Mouse (Mus musculus) stomach, embryonic 16.5 days (tissue): Measurements from ENCODE around the gene Mrgprx2. TPM values are rescaled to one million over a fixed set of nuclear protein-coding genes. Genes with fewer than 3 reads are reported as not detected.
"Not testable (repeated sequence)": the region's sequence is repeated elsewhere in the genome, so short reads cannot be mapped to it uniquely, and the experiment has no call there.

Source experiments
- ATAC-seq: fragments of 200-750 bp; cut with Nextera tagmentation; 2 replicates; pipeline ENCODE4 v1.8.0; 2017; ENCODE audit warnings: moderate number of reproducible peaks, moderate TSS enrichment; ENCODE audit not compliant: insufficient read depth, low FRiP score
- H3K27ac ChIP-seq: fragments of 300-500 bp; sonication (generic); 2 replicates; pipeline ENCODE4 v1.5.1; 2014; ENCODE audit warnings: low read length
- H3K27me3 ChIP-seq: fragments of 300-500 bp; sonication (generic); 2 replicates; pipeline ENCODE4 v1.6.1; 2014; ENCODE audit warnings: low read length, control low read depth, mixed read lengths; ENCODE audit not compliant: control insufficient read depth, insufficient read depth
- H3K36me3 ChIP-seq: fragments of 300-500 bp; sonication (generic); 2 replicates; pipeline ENCODE4 v1.6.1; 2014; ENCODE audit warnings: low read length; ENCODE audit not compliant: control insufficient read depth, insufficient read depth
- H3K4me1 ChIP-seq: fragments of 300-500 bp; sonication (generic); 2 replicates; pipeline ENCODE4 v1.6.1; 2014; ENCODE audit warnings: low read length, control low read depth, mixed read lengths; ENCODE audit not compliant: control insufficient read depth, insufficient read depth
- H3K4me2 ChIP-seq: fragments of 300-500 bp; sonication (generic); 2 replicates; pipeline ENCODE4 v1.6.1; 2014; ENCODE audit warnings: low read depth, low read length, mixed read lengths
- H3K4me3 ChIP-seq: fragments of 300-500 bp; sonication (generic); replicated peaks from 2 replicates; pipeline ENCODE4 v1.5.1; 2014; ENCODE audit warnings: mild to moderate bottlenecking, low read length
- H3K9ac ChIP-seq: fragments of 300-500 bp; sonication (generic); 2 replicates; pipeline ENCODE4 v1.6.1; 2014; ENCODE audit warnings: low read length
- H3K9me3 ChIP-seq: fragments of 300-500 bp; sonication (generic); replicated peaks from 2 replicates; pipeline ENCODE4 v1.6.1; 2016; ENCODE audit warnings: low read length, control low read depth; ENCODE audit not compliant: control insufficient read depth
- WGBS: fragments of 180-500 bp; shearing (Covaris S2); extraction: QIAGEN DNeasy Blood & Tissue Kit; methylation state at CpG from one replicate; pipeline ENCODE4 v1.1.7; 2014; 5-methylcytosine and 5-hydroxymethylcytosine counted together
- polyA plus RNA-seq: library from polyadenylated mRNA; unstranded; fragments of >200 nt; fragmentation: Nextera tagmentation; extraction: Ambion mirVana; gene quantifications from 2 replicates; pipeline ENCODE4 v1.2.1, GENCODE M21; 2015

Gene Mrgprx2
- not detected in 2 replicates for polyA plus RNA-seq

GRCm38 (mm10) chr7:48499221-48499620 lies at the start of gene Mrgprx2:
Mrgprx2 (minus strand) TSS chr7:48499321.
- Histone ChIP-seq H3K36me3 (no peaks in the 10 kb centered on the region), H3K4me3 (no peak within 1 kb of the TSS), H3K9ac (no peak within 1 kb of the TSS), H3K4me2 (no peak within 1 kb of the TSS), H3K27ac (no peak within 1 kb of the TSS), H3K9me3 (no peaks in the 10 kb centered on the region), H3K4me1 (no peaks in the 10 kb centered on the region), H3K27me3 (no peaks in the 10 kb centered on the region)
- no peak for ATAC-seq

DNA sequence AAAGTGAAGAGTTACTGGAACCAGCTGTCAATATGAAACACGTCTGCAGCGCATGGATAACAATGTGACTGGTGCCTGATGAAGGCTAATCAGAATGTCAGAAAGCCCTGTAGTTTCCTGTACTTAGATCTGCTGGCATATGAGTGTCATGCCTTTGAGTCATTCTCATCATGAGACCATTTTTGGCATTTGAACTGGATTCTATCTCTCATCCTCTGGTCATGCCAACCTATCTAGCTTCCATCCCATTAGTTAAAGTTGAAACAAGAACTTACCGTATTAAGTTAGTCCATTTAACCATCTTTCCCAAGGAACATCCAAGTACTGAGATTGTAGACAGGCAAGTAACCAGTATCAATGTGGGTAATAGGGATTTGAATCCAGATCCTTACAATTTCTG lies 42.9 kb downstream of the Mrgprx2 start, which contains the start of gene Mrgprb1:
TSS of gene Mrgprb1 (minus strand) at position 101 of the 400 bp plus-strand sequence.
- 77% methylated on average over 3 of the region's 3 CpGs for WGBS
- Histone ChIP-seq H3K4me3 (no peak within 1 kb of the TSS), H3K27me3 (no peaks in the 10 kb centered on the region), H3K36me3 (no peaks in the 10 kb centered on the region), H3K9me3 (no peaks in the 10 kb centered on the region), H3K27ac (no peak within 1 kb of the TSS), H3K4me2 (no peak within 1 kb of the TSS), H3K4me1 (no peaks in the 10 kb centered on the region), H3K9ac (no peak within 1 kb of the TSS)
- ATAC-seq: no peak

DNA sequence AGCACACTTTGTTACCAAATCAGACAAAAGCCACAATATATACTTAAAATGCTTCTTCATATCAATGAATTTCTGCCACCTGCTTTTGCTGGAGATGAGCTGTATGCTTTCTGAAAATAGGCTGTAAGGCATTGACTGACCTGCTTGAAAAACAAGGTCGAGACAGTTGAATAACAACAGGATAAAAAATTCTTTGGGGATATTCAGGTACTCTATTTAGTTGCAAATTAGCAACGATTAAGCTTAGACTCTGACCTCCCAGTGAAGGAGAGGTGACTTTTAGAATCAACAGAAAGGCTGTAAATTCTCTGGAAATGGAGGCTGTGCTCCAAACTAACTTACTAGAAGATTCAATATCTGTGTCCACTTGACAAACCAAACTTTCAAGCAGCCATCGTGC lies 62.5 kb downstream of the Mrgprx2 start:
- H3K4me3 ChIP-seq: no peak overlapping the region

GRCm38 (mm10) chr7:48435936-48436335 lies 63.2 kb downstream of the Mrgprx2 start:
- 81% methylated on average over 3 of the region's 3 CpGs for WGBS
- not testable (repeated sequence) for H3K27ac ChIP-seq, H3K4me1 ChIP-seq, H3K9ac ChIP-seq, H3K4me2 ChIP-seq, H3K9me3 ChIP-seq, H3K4me3 ChIP-seq, H3K36me3 ChIP-seq, H3K27me3 ChIP-seq, ATAC-seq

More for the DNA sequence above, 62.5 kb downstream of the Mrgprx2 start:
- H3K4me2 ChIP-seq: no peak overlapping the region
- H3K27me3 ChIP-seq: no peaks in the 10 kb centered on the region
- no peak overlapping the region for H3K9ac ChIP-seq
- H3K9me3 ChIP-seq: no peaks in the 10 kb centered on the region
- no peak for ATAC-seq
- no peak overlapping the region for H3K27ac ChIP-seq
- no peaks in the 10 kb centered on the region for H3K36me3 ChIP-seq
- 50% methylated on average over 3 of the region's 3 CpGs for WGBS
- H3K4me1 ChIP-seq: no peaks in the 10 kb centered on the region

Other genes with a start within 250 kb of the Mrgprx2 start
- gene Mrgprb8, start 110.8 kb downstream of the Mrgprx2 start, polyA plus RNA-seq: not detected in 2 replicates
- gene Mrgprb1, start 43.0 kb downstream of the Mrgprx2 start, polyA plus RNA-seq: not detected in 2 replicates
- gene Mrgprb2, start 58.8 kb upstream of the Mrgprx2 start, polyA plus RNA-seq: 0.08 TPM in 1 of 2 replicates, not detected in the other
- not detected in 2 replicates for gene Mrgprb3, start 144.5 kb upstream of the Mrgprx2 start, polyA plus RNA-seq